16 mouse cellular contexts compared by ENCODE assay signal in the genomic region with DNA sequence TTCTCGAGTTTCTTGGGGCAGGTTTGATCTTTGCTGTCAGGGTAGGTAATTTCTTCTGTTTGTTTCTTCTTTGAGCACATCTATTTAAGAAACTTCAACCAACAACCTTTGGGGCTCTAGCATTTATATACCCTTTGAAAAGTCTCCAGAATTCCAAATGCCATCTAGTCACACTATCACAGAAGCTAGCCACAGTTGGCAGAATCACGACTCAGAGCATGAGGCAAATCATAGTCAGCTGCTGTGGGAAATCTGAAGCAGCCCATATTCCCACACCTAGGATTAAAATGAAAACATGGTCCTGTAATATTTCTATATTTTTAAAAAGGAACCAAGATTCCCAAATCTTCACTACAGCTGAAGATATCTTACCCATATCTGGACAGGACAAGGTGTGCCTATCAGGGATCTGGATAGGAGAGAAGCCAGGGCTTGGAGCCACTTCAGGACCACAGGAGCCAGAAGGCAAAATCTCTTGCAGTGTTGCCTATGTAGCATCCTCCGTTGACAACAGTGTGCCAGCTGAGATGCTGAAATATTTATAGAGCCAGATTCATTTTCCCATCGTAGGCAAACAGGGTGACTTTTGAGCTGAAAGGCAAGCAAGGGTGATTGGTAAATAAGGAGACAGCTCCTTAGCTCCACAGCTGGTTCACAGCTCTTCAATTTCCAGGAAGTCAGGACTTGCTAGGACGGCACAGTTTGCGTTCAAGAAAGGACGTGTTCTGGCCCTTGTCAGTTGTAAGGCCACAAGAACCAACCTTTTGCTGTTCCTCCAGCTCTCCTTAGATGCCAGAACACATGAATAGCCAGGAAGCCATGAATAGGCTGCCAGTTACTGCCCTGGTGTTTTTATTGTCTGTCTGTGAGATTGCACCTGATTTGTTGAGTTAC.
A peak's percentile ranks its signal among the peaks of the same experiment; 100 is the strongest.
DNase-seq lines count a peak whose midpoint lies in the region; ATAC-seq and TF ChIP-seq lines count a peak whose summit lies in the region.
"Had no signal": no experiment of that assay in that cellular context is flagged by ENCODE, and none has a peak within 500 bp of the region (broad histone marks: within the 10 kb centered on the region; RNA-seq: fewer than 3 reads in every experiment).

No protein-coding gene starts in this region.

- no peak overlapping the region for H3K4me2 ChIP-seq in forebrain, postnatal 0 days (ENCODE audit: low read depth)
- no peak overlapping the region for H3K4me2 ChIP-seq in forebrain, embryonic 13.5 days
- no peak overlapping the region for H3K4me2 ChIP-seq in hindbrain, embryonic 16.5 days (ENCODE audit: low read length)
- H3K4me2 ChIP-seq: heart, embryonic 12.5 days; limb, embryonic 12.5 days had no signal

- H3K4me1 ChIP-seq in forebrain, postnatal 0 days (ENCODE audit: insufficient read depth): no peaks in the 10 kb centered on the region
- H3K4me1 ChIP-seq in forebrain, embryonic 13.5 days: peaks cover 9% of the 10 kb centered on the region
- peaks cover 4% of the 10 kb centered on the region for H3K4me1 ChIP-seq in hindbrain, embryonic 16.5 days (ENCODE audit: control insufficient read depth, insufficient read depth, low read depth, low read length)

- WGBS in forebrain, postnatal 0 days: 58% methylated on average over 7 of the region's 7 CpGs
- WGBS in forebrain, embryonic 13.5 days: 83% methylated on average over 7 of the region's 7 CpGs
- 74% methylated on average over 7 of the region's 7 CpGs for WGBS in hindbrain, embryonic 16.5 days

- no peak for DNase-seq in forebrain, postnatal 0 days
- peak in 1 of 2 experiments; percentile 53 for DNase-seq in layer of hippocampus, adult 2 months (ENCODE audit: low spot score in 2 of 2)
- DNase-seq in layer of hippocampus, adult 8-10 months (ENCODE audit: low spot score in 2 of 2): no peak
- DNase-seq in brain, adult 2 months (ENCODE audit: low read depth, low spot score): peak; percentile 82
- peak; percentile 42 to 54 for DNase-seq in cerebellum, postnatal 10 days
- DNase-seq: adrenal gland, adult 2 months; heart, postnatal 36 days; kidney, adult 8-10 months; kidney, postnatal 4 days; right cerebral cortex, postnatal 25 days; thymus, adult 18-20 months had no signal

- no peak overlapping the region for H3K9ac ChIP-seq in forebrain, postnatal 0 days
- H3K9ac ChIP-seq in forebrain, embryonic 13.5 days: no peak overlapping the region
- H3K9ac ChIP-seq in hindbrain, embryonic 16.5 days (ENCODE audit: low read depth, low read length): no peak overlapping the region
- H3K9ac ChIP-seq: heart, embryonic 12.5 days; limb, embryonic 12.5 days had no signal

- no peaks in the 10 kb centered on the region for H3K9me3 ChIP-seq in forebrain, postnatal 0 days (ENCODE audit: low read length)
- no peaks in the 10 kb centered on the region for H3K9me3 ChIP-seq in forebrain, embryonic 13.5 days (replicated peaks)
- H3K9me3 ChIP-seq in hindbrain, embryonic 16.5 days (ENCODE audit: control insufficient read depth, low read length): no peaks in the 10 kb centered on the region
- H3K9me3 ChIP-seq: heart, embryonic 12.5 days; limb, embryonic 12.5 days had no signal

- no peak overlapping the region for H3K27ac ChIP-seq in forebrain, postnatal 0 days (ENCODE audit: low read depth, low read length)
- no peak overlapping the region for H3K27ac ChIP-seq in forebrain, embryonic 13.5 days
- peak overlapping the region; percentile 89 for H3K27ac ChIP-seq in layer of hippocampus, adult 2 months
- no peak overlapping the region for H3K27ac ChIP-seq in hindbrain, embryonic 16.5 days (ENCODE audit: low read depth, low read length)
- H3K27ac ChIP-seq: hindbrain, postnatal 0 days; limb, embryonic 12.5 days had no signal

- TF ChIP-seq CTCF in forebrain, postnatal 0 days (IDR thresholded peaks at IDR 0.05; ENCODE audit: low read depth): no peak
- TF ChIP-seq CTCF in layer of hippocampus, adult 2 months (conservative IDR thresholded peaks at IDR 0.05): no peak

- H3K36me3 ChIP-seq in forebrain, postnatal 0 days (ENCODE audit: insufficient read depth): peaks cover 2% of the 10 kb centered on the region; the same call in 1 of the 2 replicates
- peaks cover 34% of the 10 kb centered on the region for H3K36me3 ChIP-seq in forebrain, embryonic 13.5 days (ENCODE audit: poor library complexity, severe bottlenecking)
- H3K36me3 ChIP-seq in hindbrain, embryonic 16.5 days (ENCODE audit: control insufficient read depth, insufficient read depth, low read length): no peaks in the 10 kb centered on the region

- no peak overlapping the region for H3K4me3 ChIP-seq in forebrain, postnatal 0 days (ENCODE audit: low read depth, low read length)
- H3K4me3 ChIP-seq in forebrain, embryonic 13.5 days: no peak overlapping the region
- no peak overlapping the region for H3K4me3 ChIP-seq in layer of hippocampus, adult 2 months
- H3K4me3 ChIP-seq in hindbrain, embryonic 16.5 days (ENCODE audit: low read length): no peak overlapping the region
- H3K4me3 ChIP-seq: heart, embryonic 12.5 days; limb, embryonic 12.5 days had no signal

- ATAC-seq in forebrain, postnatal 0 days: peak; percentile 23; the same call in 1 of the 2 replicates
- no peak for ATAC-seq in forebrain, embryonic 13.5 days
- no peak for ATAC-seq in hindbrain, embryonic 16.5 days
- ATAC-seq: hindbrain, postnatal 0 days had no signal

- H3K27me3 ChIP-seq in forebrain, postnatal 0 days (ENCODE audit: insufficient read depth, low read length): no peaks in the 10 kb centered on the region
- no peaks in the 10 kb centered on the region for H3K27me3 ChIP-seq in forebrain, embryonic 13.5 days
- no peaks in the 10 kb centered on the region for H3K27me3 ChIP-seq in hindbrain, embryonic 16.5 days (replicated peaks; ENCODE audit: control insufficient read depth, insufficient read depth, low read length)
- H3K27me3 ChIP-seq: heart, embryonic 12.5 days; limb, embryonic 12.5 days had no signal

Comparison
In these comparisons a context has a peak if more than half of its experiments do, and no peak if none do; other contexts are left out.
1. DNase-seq: peak in brain, adult 2 months (single experiment) and cerebellum, postnatal 10 days (2 of 2); none in forebrain, postnatal 0 days (single experiment) and layer of hippocampus, adult 8-10 months (0 of 2).